Mouse (Mus musculus): Measurements from ENCODE around the gene Gfra1.

- TF ChIP-seq HCFC1 (IDR thresholded peaks at IDR 0.05; ENCODE audit: borderline replicate concordance, insufficient read depth, low read length): no peak
- no peak for TF ChIP-seq ZC3H11A (IDR thresholded peaks at IDR 0.05; ENCODE audit: borderline replicate concordance, low read depth, low read length)
- TF ChIP-seq ZNF384 (IDR thresholded peaks at IDR 0.05; ENCODE audit: low read depth, low read length): no peak
Observed at GRCm38 (mm10) chr19:58349890-58350408, 105.8 kb downstream of the Gfra1 start.
